Mouse (Mus musculus): Measurements from ENCODE around the gene C4bp.
"Not testable (repeated sequence)": the region's sequence is repeated elsewhere in the genome, so short reads cannot be mapped to it uniquely, and the experiment has no call there.

The C4bp gene

DNA sequence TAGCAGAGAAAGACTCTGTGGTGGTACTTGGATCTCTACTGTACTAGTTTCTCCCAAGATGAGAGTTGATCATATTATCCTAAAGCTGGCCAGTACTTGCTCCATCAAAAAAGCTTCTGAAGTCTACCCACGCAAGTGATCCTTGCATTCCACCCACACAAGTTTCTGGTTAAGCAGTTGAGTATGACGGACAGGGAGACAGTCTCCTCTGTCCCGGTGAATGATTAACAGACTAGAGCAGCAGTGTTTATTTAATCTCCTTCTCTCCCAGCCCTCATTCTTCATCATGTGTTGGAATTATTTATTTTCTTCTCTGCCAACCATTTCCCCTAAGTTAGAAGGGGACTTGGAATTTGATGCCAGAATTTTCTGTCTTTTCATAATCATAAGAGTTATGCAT lies at the start of gene C4bp:
Gene C4bp, minus strand, starts transcription at position 179 of the 400 bp plus-strand sequence.
- in situ Hi-C loops (cut with MboI, MseI), result no loop called here

- in situ Hi-C loops (cut with MboI, MseI), result no loop called here
Observed at GRCm38 (mm10) chr1:130710283-130711080, 49.0 kb upstream of the C4bp start.

DNA sequence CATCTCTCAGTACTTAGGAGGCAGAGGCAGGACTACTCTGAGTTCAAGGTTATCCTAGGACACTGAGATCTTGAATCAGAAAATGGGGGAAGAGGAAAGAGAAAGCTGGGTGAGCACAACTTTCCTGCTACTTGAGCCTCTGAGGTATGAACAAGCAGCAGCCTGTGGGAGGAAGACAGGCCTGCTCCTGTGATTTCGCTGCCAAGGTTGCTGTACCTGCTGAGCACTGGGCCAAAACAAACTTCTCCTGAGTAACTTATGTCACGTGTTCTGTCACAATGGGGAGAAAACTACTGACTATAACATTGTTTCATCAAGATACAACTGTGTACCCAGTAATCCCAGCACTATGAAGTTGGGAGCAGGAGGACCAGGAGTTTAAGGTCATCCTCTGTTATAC lies 42.2 kb upstream of the C4bp start:
- in situ Hi-C loops (cut with MboI, MseI), result no loop called here

- in situ Hi-C loops (cut with MboI, MseI), result no loop called here
Observed at GRCm38 (mm10) chr1:130701976-130702375, 40.5 kb upstream of the C4bp start.

DNA sequence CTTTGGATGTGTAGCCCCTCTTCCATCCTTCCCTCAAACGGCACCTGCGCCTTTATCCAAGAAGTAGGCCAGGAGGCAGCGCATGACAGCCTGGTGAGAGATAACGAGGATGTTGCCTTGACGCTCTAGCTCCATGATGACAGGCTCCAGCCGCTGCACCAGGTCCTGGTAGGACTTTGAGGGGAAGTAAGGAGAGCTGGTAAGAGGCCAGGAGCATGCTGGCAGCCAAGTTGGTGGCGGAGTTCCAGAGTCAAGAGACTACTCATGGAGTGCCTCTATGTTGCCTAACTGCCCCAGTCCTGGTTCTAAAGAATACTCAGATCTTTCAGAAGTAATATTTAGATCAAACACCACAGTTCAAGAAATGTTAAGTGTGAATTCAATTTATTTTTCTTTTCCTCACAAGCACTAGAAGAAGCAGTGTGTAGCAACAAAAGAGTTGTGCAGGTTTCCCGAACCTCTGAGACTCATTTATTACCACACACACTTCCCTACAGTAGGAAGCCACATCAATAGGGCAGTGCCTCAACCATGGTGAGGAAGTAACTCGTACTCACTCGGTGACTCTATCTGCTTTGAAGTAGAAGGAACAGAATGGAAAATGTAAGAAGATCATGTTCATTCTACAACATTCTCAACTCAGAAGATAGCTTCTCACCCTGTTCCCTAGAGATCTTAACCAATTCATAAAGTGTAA lies 38.7 kb upstream of the C4bp start:
- in situ Hi-C loops (cut with MboI, MseI), result no loop called here

- in situ Hi-C loops (cut with MboI, MseI), result no loop called here
Observed at GRCm38 (mm10) chr1:130698601-130699000, 37.2 kb upstream of the C4bp start.

DNA sequence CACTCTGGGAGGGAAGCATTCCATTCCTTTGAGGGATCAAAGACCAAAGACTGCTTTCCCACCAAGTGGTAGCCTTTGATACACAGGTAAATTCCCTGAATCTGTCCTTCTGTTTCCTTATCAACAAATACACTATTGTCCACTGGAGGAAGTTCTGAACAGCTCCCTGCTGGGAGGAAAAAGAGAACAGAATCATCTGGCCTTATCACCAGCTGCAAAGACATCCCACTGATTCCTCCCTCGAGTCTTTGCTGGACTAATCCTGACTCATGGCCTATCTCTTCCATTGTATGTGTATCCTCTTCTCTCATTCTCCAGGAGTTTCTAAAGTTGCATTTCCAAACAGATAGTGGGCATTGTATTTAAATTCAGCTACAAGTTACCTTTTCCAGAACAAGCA lies 22.5 kb upstream of the C4bp start:
- in situ Hi-C loops (cut with MboI, MseI), result loop anchor here (5.0 kb wide), 1 partner anchor 93 kb away; no protein-coding TSS in a partner anchor

DNA sequence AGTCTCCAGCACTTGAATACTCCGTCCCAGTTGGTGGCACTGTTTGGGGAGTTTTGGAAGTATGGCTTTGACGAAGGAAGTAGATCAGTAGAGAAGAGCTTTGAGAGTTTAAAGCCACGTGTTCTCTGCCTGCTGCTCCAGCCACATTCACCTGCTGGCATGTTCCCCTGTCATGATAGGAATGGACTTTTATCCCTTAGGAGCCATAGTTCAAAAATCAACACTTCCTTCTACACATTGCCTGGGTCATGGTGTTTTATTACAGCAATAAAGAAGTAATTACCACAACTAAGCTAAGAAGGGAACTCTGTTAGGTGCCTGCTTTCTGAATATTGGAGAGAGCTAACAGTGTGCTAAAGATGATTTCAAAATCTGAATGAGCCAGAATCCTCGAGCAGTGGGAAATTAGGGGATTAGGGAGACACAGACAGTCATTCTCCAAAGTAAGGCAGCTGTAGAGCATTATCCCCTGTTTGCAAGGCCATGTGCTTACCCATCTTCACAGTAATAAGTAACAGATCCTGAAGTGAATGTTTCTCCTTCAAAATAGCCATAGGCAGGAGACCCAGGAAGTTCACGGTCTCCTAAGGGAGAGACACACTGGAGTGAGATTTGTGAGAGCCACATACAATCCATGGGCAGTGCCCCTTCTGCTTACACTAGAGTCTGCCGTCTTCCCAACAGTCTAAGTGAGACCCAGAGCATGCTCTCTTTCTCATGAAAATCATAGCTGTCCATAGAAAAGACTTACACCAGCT lies 20.4 kb upstream of the C4bp start:
- in situ Hi-C loops (cut with MboI, MseI), result loop anchor here (5.0 kb wide), 1 partner anchor 95 kb away; no protein-coding TSS in a partner anchor

- in situ Hi-C loops (cut with MboI, MseI), result loop anchor here (5.0 kb wide), 1 partner anchor 96 kb away; no protein-coding TSS in a partner anchor
Observed at GRCm38 (mm10) chr1:130681075-130681474, 19.6 kb upstream of the C4bp start.

- in situ Hi-C loops (cut with MboI, MseI), result no loop called here
Observed at GRCm38 (mm10) chr1:130678551-130678950, 17.1 kb upstream of the C4bp start.

DNA sequence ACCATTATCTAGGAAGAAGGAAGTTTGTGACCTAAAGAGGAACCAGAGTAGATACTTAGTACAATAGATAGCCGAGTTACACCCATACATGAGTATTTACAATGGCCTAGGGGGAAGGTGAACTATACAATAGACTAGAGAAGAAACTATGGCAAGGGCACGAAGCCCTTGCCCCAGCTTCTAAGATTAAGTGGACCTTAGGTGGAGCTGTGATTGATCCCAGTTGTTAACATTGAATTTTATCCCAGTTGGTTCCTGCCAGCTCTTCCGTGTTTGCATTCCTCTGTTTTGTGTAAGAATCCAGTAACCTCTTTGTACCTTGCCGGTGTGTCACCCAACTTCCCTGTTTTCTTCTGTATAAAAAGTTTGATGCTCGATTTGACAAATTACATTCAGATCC lies 2.1 kb upstream of the C4bp start:
- in situ Hi-C loops (cut with MboI, MseI), result not testable (repeated sequence)

GRCm38 (mm10) chr1:130659641-130660040 lies 1.8 kb downstream of the C4bp start:
- in situ Hi-C loops (cut with MboI, MseI), result not testable (repeated sequence)

DNA sequence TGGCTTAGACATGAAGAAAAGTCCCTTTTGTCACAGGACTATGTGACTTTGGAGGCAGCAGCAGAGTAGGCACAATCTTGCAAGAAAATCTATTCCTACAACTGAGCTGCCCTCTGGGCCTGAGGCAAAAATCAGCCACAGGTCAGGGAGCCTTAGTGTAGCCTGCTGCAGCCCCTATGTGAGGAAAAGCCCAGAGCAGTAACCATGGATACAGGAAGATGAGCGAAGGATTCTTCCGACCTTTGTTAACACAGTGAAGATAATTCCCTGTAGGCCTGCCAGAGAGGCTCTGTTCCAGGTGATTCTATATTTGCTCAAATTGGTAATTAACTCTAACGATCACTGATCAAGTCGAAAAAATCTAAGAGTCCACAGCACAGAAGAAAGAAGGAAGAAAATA lies 17.3 kb downstream of the C4bp start:
- in situ Hi-C loops (cut with MboI, MseI), result no loop called here

DNA sequence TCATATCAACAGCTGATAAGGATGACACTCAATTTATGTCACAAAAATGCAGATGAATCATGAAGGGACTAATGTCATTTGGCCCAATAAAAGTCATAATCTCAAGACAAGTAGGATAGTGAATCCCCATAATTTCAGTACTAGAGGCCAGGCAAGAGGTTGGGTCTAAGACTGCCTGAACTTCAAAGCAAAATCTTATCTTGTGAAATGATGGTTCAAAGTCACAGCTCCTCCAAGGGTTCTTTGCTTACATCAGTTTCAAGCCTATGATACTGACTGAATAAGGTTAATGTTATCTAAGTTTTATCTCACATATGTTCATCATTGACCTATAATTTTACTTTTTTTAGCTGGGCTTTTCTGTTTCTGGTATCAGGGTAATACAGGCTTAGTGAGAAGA lies 20.5 kb downstream of the C4bp start:
- in situ Hi-C loops (cut with MboI, MseI), result no loop called here

DNA sequence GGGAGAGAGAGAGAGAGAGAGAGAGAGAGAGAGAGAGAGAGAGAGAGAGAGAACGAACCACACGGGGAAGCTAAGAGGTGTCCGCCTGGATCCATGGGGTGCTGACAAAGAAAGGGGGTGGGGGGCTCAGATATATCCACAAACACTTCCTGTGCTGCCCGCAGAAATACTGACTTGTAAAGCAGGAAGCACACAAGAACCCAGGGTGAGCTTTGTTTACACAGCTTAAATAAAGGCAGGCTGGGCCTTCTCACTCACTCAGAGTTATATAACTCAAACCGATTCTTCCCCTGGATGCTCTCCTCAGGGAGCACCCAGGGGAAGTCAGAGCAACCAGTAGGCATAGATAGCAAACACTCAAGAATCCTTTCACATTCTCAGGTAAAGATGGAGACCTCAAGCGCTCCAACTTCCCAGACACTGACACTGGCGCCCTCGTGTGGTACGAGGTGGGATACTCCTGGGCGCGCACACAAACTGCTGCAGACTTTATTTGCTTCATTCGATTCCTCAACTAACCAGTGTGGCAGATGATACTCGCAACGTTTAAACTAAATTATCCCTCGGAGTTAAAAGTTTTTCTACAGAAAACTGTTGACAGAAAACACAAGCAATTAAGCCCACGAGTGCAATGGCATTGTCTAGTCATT lies 27.5 kb downstream of the C4bp start:
- in situ Hi-C loops (cut with MboI, MseI), result loop anchor here (5.0 kb wide), 1 partner anchor 82 kb away; no protein-coding TSS in a partner anchor

DNA sequence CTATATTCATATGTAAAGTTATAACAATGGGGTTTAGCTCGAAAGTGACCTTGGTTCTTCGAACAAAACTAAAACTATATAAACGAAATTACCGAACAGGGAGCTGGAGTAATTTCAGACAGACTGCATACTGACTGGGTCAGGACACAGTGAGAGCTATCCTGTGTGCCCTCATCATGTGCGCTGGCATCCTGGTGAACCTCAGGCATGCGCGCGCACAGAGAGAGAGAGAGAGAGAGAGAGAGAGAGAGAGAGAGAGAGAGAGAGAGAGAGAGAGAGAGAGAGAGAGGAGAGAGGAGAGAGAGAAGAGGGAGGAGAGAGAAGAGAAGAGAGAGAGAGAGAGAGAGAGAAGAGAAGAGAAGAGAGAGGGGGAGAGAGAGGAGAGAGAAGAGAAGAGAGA lies 28.1 kb downstream of the C4bp start:
- in situ Hi-C loops (cut with MboI, MseI), result loop anchor here (5.0 kb wide), 1 partner anchor 81 kb away; no protein-coding TSS in a partner anchor

DNA sequence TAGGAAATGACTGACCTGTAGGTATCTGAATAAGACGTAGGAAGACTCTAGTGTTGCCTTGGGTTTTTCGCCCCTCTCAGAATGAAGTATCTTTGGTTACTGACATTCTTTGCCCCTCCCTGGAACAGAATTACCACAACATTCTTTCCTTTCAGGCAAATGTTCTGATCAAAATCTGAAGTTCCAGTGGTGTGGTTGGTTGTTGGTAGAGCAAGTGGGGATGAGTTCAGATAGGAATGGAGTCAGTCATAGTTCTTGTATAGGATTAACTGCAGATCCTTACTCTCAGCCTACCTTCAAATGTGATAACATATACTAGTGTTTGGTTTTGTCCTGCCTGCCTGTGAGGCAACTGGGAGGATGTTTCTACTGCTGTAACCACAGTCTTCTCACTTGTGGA lies 31.9 kb downstream of the C4bp start, which contains the start of gene Zp3r:
Gene Zp3r, minus strand, starts transcription at position 101 of the 400 bp plus-strand sequence.
- in situ Hi-C loops (cut with MboI, MseI), result no loop called here

DNA sequence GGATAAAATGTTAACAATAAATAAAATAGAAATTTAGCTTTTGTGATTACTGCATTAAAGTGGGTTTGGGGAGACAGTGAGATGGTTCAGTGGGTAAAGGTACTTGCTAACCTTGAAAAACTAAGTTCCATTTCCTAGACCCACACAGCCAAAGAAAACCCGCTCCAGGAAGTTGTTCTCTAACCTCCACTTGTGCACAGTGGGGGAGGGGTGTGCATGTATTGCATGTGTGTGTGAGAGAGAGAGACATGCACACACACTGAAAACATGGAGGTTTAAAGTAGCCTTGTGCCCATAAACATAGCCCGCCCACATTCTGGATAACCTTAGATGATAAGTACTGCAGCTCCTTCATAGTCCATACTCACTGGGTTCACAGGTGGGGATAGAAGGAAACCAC lies 65.1 kb downstream of the C4bp start:
- in situ Hi-C loops (cut with MboI, MseI), result no loop called here

- in situ Hi-C loops (cut with MboI, MseI), result no loop called here
Observed at GRCm38 (mm10) chr1:130588659-130589058, 72.8 kb downstream of the C4bp start.
